Mouse (Mus musculus) G1E (cell line): ENCODE measurements around the gene Stn1. TPM values are rescaled to one million over a fixed set of nuclear protein-coding genes. Genes with fewer than 3 reads are reported as not detected.

Experiments used
- ATAC-seq: 2 replicates; pipeline ENCODE4 v1.8.0; 2016; ENCODE audit warnings: mild to moderate bottlenecking; ENCODE audit not compliant: insufficient number of reproducible peaks, poor library complexity, low FRiP score, severe bottlenecking; ENCODE audit errors: extremely low read depth
- DNase-seq: peaks from one replicate; pipeline ENCODE4 v3.0.0; 2012; ENCODE audit warnings: low spot score
- H3K27me3 ChIP-seq: 2 replicates; pipeline ENCODE4 v1.6.1; 2012; ENCODE audit warnings: mild to moderate bottlenecking, low read length, inconsistent platforms; ENCODE audit not compliant: insufficient read depth
- H3K36me3 ChIP-seq: replicated peaks from 2 replicates; pipeline ENCODE3; 2012; ENCODE audit warnings: mild to moderate bottlenecking, inconsistent platforms
- H3K4me1 ChIP-seq: 2 replicates; pipeline ENCODE4 v1.6.1; 2012; ENCODE audit warnings: low read depth, low read length, inconsistent platforms, mixed read lengths; ENCODE audit not compliant: insufficient read depth
- H3K4me3 ChIP-seq: 2 replicates; pipeline ENCODE4 v1.5.1; 2012; ENCODE audit warnings: low read depth, mild to moderate bottlenecking, inconsistent platforms, low read length, moderate library complexity, mixed read lengths
- H3K9me3 ChIP-seq: replicated peaks from 2 replicates; pipeline ENCODE4 v1.6.1; 2012; ENCODE audit warnings: inconsistent platforms
- CTCF ChIP-seq: IDR thresholded peaks from 2 replicates; pipeline ENCODE4 v1.5.1; 2012; ENCODE audit warnings: low read depth, low read length, inconsistent platforms, mixed read lengths
- GATA1 ChIP-seq: IDR thresholded peaks from 2 replicates; pipeline ENCODE4 v1.6.1; 2012; ENCODE audit warnings: borderline replicate concordance, low read length, inconsistent platforms, mixed read lengths
- GATA2 ChIP-seq: IDR thresholded peaks from 2 replicates; pipeline ENCODE4 v1.6.1; 2012; ENCODE audit warnings: low read depth, low read length, inconsistent platforms, borderline replicate concordance
- POLR2AphosphoS5 ChIP-seq: IDR thresholded peaks from 2 replicates; pipeline ENCODE4 v1.6.1; 2012; ENCODE audit warnings: low read depth, low read length, inconsistent platforms; ENCODE audit not compliant: insufficient replicate concordance
- TAL1 ChIP-seq: conservative IDR thresholded peaks from 2 replicates; pipeline ENCODE4 v1.6.1; 2012; ENCODE audit warnings: low read depth, low read length, inconsistent platforms, mixed read lengths
- polyA plus RNA-seq: library from polyadenylated mRNA; stranded (reverse); fragments of >175 nt; gene quantifications from 2 replicates; pipeline ENCODE4 v1.2.3, GENCODE M21; 2012
- total RNA-seq, 2 experiments: library from RNA; stranded (forward) in 1 of 2; stranded (reverse) in 1 of 2; fragments of 200-1000 nt in 1 of 2; fragments of >200 nt in 1 of 2; fragmentation: Nextera tagmentation in 1 of 2; gene quantifications; 2 replicates each; pipeline ENCODE4 v1.2.3; 2014 to 2017

Stn1 gene
- total and polyA plus RNA-seq, 3 experiments: 7.7 to 26.9 (median 19.7) TPM

DNA sequence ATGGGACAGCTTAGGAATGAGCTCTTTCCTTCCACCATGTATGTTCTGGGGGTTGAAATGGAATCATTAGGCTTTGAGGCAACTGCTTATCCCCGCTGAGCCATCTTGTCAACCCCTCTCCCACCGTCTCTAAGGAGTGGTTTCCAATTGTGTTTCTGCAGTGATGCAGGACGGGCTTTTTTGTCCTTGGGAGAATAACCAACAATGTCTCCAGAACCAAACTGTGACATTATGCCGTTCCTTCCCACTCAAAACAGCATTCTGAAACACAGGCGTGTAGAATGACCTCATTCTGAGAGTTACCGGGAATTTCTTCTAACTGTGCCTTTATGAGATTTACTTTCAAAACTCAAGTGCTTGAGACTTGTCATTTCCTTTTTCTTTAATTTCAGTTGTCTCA, 44.9 kb downstream of the Stn1 start:
- ATAC-seq: no peak
- no peak for DNase-seq
- Histone ChIP-seq H3K4me1 (no peaks in the 10 kb centered on the region), H3K36me3 (no peaks in the 10 kb centered on the region), H3K4me3 (no peak overlapping the region), H3K9me3 (peaks cover 2% of the 10 kb centered on the region), H3K27me3 (peaks cover 13% of the 10 kb centered on the region; the same call in 1 of the 2 replicates)
- no peak for TF ChIP-seq GATA1
- TF ChIP-seq CTCF: no peak
- no peak for TF ChIP-seq GATA2
- TF ChIP-seq TAL1: no peak
- no peak for TF ChIP-seq POLR2AphosphoS5

DNA sequence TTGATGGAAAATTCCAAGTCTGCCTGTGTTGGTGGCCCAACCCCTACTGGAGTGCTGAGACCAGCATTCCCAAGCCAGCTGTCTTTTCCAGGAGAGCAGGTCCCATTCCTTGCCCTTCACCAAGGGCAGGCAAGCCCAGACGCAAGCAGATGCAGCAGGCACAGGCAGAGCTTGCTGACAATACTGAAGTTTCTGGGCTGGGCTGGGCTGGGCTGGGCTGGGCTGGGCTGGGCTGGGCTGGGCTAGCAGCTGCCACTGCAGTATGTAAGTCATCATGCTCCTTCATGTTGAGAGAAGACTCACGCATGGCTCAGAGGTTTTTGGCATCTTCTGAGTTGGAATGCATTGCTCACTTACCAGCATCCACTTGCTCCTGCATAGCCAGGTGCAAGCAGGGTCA, 45.5 kb downstream of the Stn1 start:
- no peak for ATAC-seq
- H3K36me3 ChIP-seq: no peaks in the 10 kb centered on the region
- no peaks in the 10 kb centered on the region for H3K4me1 ChIP-seq
- 0 out of 2 replicates have a peak, but pooled peaks cover 10% of the 10 kb centered on the region for H3K27me3 ChIP-seq
- no peak overlapping the region for H3K4me3 ChIP-seq
- H3K9me3 ChIP-seq: peaks cover 2% of the 10 kb centered on the region
- TF ChIP-seq GATA1: no peak
- TF ChIP-seq CTCF: no peak
- TF ChIP-seq POLR2AphosphoS5: no peak
- TF ChIP-seq GATA2: no peak
- TF ChIP-seq TAL1: no peak
- no peak for DNase-seq

DNA sequence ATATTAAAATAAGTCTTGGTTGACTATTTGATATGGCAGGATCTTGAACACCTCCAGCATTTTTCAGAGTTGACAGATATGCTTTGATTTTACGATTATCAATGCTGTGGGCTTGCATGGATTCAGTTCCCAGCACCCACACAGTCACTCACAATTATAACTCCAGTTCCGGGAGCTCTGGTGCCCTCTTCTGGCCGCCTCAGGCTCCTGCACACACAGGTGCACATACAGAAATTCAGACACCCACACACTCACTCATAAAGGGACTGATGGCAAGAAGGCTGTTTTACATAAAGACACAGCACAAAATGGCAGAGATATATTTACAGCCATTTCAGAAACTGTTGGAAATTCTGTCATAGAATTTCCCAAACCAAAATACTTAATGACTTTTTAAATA, 48.1 kb downstream of the Stn1 start:
- ATAC-seq: no peak
- Histone ChIP-seq H3K4me3 (no peak overlapping the region), H3K36me3 (no peaks in the 10 kb centered on the region), H3K9me3 (peaks cover 2% of the 10 kb centered on the region), H3K27me3 (peaks cover 5% of the 10 kb centered on the region; the same call in 1 of the 2 replicates), H3K4me1 (no peaks in the 10 kb centered on the region)
- no peak for DNase-seq
- TF ChIP-seq TAL1 (no peak), GATA2 (no peak), CTCF (no peak)

DNA sequence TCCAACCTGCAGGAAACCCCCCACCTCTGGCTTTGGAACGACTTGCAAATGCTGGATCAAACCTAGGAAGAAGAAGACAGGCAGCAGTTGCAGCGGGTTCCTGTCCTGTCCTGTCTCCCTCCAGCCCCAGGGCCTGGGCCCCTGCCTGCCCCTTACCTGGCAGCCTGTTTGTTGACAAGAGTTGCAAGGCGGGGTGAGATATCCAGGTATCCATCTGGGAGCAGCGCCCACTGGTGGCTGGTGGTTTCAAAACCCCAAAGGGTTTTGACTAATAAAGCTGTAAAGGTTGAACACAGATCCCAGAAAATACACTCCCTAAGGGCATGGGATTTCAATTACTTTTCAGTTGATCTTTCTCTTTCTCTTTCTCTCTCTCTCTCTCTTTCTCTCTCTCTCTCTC, 49.1 kb downstream of the Stn1 start:
- Histone ChIP-seq H3K27me3 (peaks cover 5% of the 10 kb centered on the region; the same call in 1 of the 2 replicates), H3K36me3 (no peaks in the 10 kb centered on the region), H3K4me3 (no peak overlapping the region), H3K9me3 (peaks cover 2% of the 10 kb centered on the region), H3K4me1 (no peaks in the 10 kb centered on the region)
- DNase-seq: no peak
- TF ChIP-seq CTCF: no peak
- TF ChIP-seq GATA2: no peak
- no peak for TF ChIP-seq GATA1
- TF ChIP-seq POLR2AphosphoS5: no peak
- no peak for TF ChIP-seq TAL1
- ATAC-seq: no peak

DNA sequence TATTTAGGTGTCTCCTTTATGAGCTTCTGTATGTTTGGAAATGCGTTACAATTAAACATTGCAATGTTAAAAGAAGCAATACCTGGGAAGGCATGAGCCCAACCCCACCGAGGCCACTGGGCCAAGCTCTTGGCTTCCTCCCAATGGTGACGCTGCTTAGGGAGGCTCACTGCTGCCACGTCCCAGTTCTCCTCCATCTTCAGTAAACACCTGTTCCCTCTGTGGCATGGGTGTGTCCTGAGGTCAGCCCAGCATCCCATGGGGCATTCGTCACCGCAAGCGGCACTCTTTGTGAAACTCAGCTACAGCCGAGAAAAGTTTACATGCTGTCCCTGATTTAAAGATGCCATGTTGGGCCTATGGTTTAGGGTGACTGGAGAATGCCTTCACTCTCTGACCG, 49.7 kb downstream of the Stn1 start:
- DNase-seq (no peak), ATAC-seq (no peak)
- H3K36me3 ChIP-seq: no peaks in the 10 kb centered on the region
- peaks cover 2% of the 10 kb centered on the region for H3K9me3 ChIP-seq
- no peak for TF ChIP-seq POLR2AphosphoS5
- H3K27me3 ChIP-seq: no peaks in the 10 kb centered on the region; the same call in 1 of the 2 replicates
- no peaks in the 10 kb centered on the region for H3K4me1 ChIP-seq
- H3K4me3 ChIP-seq: no peak overlapping the region

DNA sequence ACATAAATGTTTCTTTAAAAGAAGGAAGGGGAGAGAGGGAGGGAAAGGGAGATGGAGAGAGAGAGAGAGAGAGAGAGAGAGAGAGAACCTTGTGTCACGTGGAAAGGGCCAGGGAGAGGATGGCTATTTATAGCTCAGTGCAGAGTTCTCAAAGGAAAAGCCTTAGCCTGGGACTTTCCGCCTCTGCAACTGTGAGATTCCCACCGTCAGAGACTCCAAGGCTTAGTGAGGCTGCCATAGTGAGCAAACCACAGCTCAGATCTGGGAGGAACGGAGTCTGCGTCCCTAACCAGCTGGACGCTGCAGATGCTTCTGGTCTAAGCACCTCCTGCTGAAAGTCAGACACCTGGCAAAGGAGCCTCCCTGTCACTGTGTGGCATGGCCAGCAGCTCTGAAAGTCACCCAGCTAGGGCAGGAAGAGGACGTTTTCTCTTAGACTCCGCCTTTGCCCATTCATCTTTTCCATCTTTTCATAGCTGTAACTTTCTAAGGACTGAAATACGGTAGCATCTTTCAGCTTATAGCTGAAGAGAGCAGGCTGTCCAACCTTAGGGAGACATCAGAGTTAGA, 51.2 kb downstream of the Stn1 start:
- TF ChIP-seq CTCF: no peak
- TF ChIP-seq GATA2: no peak
- TF ChIP-seq TAL1: no peak
- TF ChIP-seq GATA1: no peak
- TF ChIP-seq POLR2AphosphoS5: no peak
- ATAC-seq (no peak), DNase-seq (no peak)
- Histone ChIP-seq H3K4me1 (no peaks in the 10 kb centered on the region), H3K36me3 (no peaks in the 10 kb centered on the region), H3K4me3 (no peak overlapping the region), H3K27me3 (no peaks in the 10 kb centered on the region; the same call in 1 of the 2 replicates), H3K9me3 (peaks cover 2% of the 10 kb centered on the region)
